Mouse (Mus musculus) liver, embryonic 14.5 days (tissue): ENCODE results near the gene Fam217a.

Experiments
- CTCF ChIP-seq: IDR thresholded peaks from 2 replicates; pipeline ENCODE4 v1.5.1; 2016; ENCODE audit warnings: antibody characterized with exemption, low read depth, control low read depth
- EP300 ChIP-seq: IDR thresholded peaks from 2 replicates; pipeline ENCODE4 v1.6.1; 2016; ENCODE audit warnings: antibody characterized with exemption, low read depth

DNA sequence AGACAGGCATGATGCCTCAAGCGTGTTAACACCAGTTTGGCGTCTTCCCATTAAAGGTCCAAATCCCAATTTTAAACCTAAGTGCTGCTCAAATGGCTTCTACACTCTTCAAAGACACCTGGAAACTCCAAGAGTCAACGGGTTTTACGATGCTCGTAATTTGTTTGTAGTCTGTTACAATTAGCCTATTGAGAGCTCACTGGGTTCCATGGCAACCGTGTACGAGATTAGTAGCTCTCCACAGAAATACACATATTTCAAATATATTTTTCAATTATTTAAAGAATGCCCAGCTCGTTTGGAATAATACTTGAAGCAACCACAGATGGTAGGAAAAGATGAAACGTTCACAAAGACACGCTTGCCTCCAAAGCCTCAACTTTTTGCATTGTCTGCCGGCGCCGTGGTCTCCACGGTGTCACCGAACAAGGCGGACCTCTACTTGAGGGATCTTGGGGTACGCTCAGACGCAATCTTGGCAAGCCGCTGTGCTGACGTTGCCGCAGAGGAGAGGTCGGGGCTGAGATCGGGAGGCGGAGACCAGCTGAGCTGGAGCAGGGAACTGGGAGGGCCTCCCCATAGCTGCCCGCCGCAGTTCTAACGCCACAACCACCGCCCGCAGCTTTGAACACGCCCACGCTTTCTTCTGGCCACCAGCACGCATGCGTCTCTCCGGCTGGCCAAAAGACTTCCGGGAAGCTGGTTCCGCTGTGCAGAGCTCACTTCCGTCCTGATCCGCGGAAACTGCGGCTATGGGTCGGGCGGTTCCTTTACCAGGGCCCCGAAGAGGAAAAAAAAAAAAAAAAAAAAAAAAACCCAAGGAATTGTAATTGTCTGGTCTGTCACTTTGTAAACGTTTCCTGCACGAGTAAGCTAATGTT, 50.1 kb downstream of the Fam217a start:
- TF ChIP-seq CTCF (no peak), EP300 (no peak)
